Mouse (Mus musculus) C2C12 (cell line): Measurements from ENCODE around the gene Ifi35.

ENCODE experiments used
- CEBPB ChIP-seq: IDR thresholded peaks from one replicate; pipeline ENCODE4 v1.6.1; 2011; ENCODE audit warnings: low read depth, mild to moderate bottlenecking, control low read depth, moderate library complexity
- CTCF ChIP-seq: IDR thresholded peaks from one replicate; pipeline ENCODE4 v1.5.1; 2011; ENCODE audit not compliant: control insufficient read depth, insufficient read depth, insufficient read length
- FOSL1 ChIP-seq: IDR thresholded peaks from one replicate; pipeline ENCODE4 v1.8.0; 2011; ENCODE audit warnings: mild to moderate bottlenecking, low read length; ENCODE audit not compliant: poor library complexity, insufficient read depth, severe bottlenecking
- MAX ChIP-seq: IDR thresholded peaks from one replicate; pipeline ENCODE4 v1.6.1; 2011; ENCODE audit warnings: mild to moderate bottlenecking, control low read depth
- MYOD1 ChIP-seq: IDR thresholded peaks from one replicate; pipeline ENCODE4 v1.6.1; 2011; ENCODE audit warnings: low read depth; ENCODE audit not compliant: control insufficient read depth, insufficient read length
- MYOG ChIP-seq: IDR thresholded peaks from one replicate; pipeline ENCODE4 v1.6.1; 2011; ENCODE audit not compliant: control insufficient read depth, insufficient read length; ENCODE audit errors: extremely low read depth
- USF1 ChIP-seq: IDR thresholded peaks from one replicate; pipeline ENCODE4 v1.6.1; 2011; ENCODE audit warnings: low read depth, mild to moderate bottlenecking, control low read depth, moderate library complexity

DNA sequence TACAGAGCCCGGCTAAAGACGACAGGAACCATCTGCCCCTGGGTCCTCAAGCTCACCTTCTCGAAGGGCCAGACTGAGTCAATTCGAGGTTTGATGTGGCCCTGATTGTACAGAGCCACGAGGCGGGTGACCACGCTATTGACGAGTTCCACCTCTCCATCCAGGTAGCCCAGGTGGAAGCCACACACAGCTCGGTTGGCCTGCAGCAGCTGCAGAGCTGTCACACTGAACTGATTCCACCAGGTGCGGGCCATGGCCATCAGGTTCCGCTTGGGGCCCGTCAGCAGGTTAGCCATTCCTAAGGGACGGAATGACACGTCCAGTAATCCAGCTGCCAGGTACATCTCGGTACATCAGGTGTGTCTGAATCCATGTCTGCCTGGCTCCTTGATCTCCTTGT is 12.1 kb downstream of the Ifi35 start:
- TF ChIP-seq CTCF, result no peak
- TF ChIP-seq MYOG, result no peak
- no peak for TF ChIP-seq MAX
- no peak for TF ChIP-seq USF1
- TF ChIP-seq FOSL1, result no peak
- TF ChIP-seq CEBPB, result no peak
- no peak for TF ChIP-seq MYOD1
